Mouse (Mus musculus) forebrain, embryonic 10.5 days (tissue): ENCODE results near the gene Usf1. TPM values are rescaled to one million over a fixed set of nuclear protein-coding genes. Genes with fewer than 3 reads are reported as not detected.

Experiments
- DNase-seq: peaks from one replicate; pipeline ENCODE4 v3.0.0-alpha.2; 2017; ENCODE audit warnings: low spot score; ENCODE audit errors: extremely low spot score
- H3K27ac ChIP-seq: fragments of 300-500 bp; sonication (generic); 2 replicates; pipeline ENCODE4 v1.5.1; 2016; ENCODE audit warnings: mild to moderate bottlenecking
- H3K27me3 ChIP-seq: fragments of 300-500 bp; sonication (generic); 2 replicates; pipeline ENCODE4 v1.6.1; 2016; ENCODE audit warnings: mild to moderate bottlenecking; ENCODE audit not compliant: poor library complexity, severe bottlenecking
- H3K36me3 ChIP-seq: fragments of 300-500 bp; sonication (generic); replicated peaks from 2 replicates; pipeline ENCODE4 v1.6.1; 2016; ENCODE audit warnings: mild to moderate bottlenecking, moderate library complexity
- H3K4me1 ChIP-seq: fragments of 300-500 bp; sonication (generic); 2 replicates; pipeline ENCODE4 v1.6.1; 2016
- H3K4me3 ChIP-seq: fragments of 300-500 bp; sonication (generic); 2 replicates; pipeline ENCODE4 v1.5.1; 2016; ENCODE audit warnings: mild to moderate bottlenecking, moderate library complexity
- H3K9me3 ChIP-seq: fragments of 300-500 bp; sonication (generic); 2 replicates; pipeline ENCODE4 v1.6.1; 2016; ENCODE audit warnings: mild to moderate bottlenecking, moderate library complexity
- whole genome bisulfite sequencing: fragments of 180-500 bp; shearing (Covaris S2); methylation state at CpG from one replicate; pipeline ENCODE4 v1.1.7; 2016; 5-methylcytosine and 5-hydroxymethylcytosine counted together
- polyA plus RNA-seq: library from polyadenylated mRNA; unstranded; fragments of >200 nt; fragmentation: Nextera tagmentation; extraction: Ambion mirVana; gene quantifications from 2 replicates; pipeline ENCODE4 v1.2.1, GENCODE M21; 2016

Usf1 gene
- polyA plus RNA-seq, 1 experiment from 2014 or later = 128 TPM

DNA sequence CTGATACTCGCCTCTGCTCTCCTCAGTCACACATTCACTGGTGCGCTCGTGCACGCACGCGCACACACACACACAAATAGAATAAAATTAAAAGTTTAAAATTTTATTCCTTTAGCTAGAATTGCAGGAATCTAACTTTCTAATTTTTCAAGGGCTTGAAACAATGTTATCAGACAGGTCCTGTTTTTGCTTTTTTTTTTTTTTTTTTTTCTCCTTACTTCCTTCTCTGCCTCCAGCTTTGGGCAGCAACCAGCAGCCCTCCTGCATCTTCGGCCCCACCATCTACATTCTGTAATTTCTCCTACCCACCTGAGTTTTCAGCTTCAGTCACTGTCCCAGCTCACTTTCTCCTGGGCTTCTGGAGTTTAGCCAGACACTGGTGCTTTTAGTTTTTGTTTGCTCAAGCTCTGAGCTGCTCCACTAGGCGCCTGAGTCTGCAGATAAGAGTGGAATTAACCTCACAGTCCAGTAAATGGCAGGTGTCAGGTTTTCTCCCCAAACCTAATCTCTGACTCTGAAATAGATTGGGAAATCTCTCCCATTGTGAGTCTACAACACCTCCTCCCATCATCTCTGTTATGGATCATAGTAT, 11.5 kb downstream of the Usf1 start:
- WGBS = 89% methylated on average over 8 of the region's 8 CpGs
- no peak for DNase-seq
- H3K4me1 ChIP-seq = no peaks in the 10 kb centered on the region
- no peaks in the 10 kb centered on the region for H3K27me3 ChIP-seq
- no peak overlapping the region for H3K4me3 ChIP-seq
- no peaks in the 10 kb centered on the region for H3K9me3 ChIP-seq
- no peak overlapping the region for H3K27ac ChIP-seq
- peaks cover 42% of the 10 kb centered on the region for H3K36me3 ChIP-seq

DNA sequence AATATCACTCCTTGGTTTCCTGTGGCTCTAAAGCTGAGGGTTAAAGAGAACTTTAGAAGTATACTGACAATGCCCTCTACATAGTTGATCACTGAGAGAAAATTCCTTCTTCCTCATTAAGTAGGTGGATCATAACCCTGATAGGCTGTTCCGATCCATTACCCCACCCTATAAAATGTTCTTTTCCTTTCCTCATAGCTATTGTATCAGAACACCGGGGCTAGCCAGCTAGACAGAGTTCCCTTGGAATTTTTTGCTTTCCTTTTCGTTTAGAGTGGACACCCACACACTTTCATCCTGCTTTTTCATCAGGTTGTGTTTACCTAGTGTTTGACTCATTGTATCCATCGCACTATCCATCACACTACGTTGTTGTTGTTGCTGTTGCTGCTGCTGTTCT, 13.5 kb downstream of the Usf1 start:
- no peak overlapping the region for H3K27ac ChIP-seq
- H3K4me3 ChIP-seq = no peak overlapping the region
- peaks cover 21% of the 10 kb centered on the region for H3K36me3 ChIP-seq
- DNase-seq = no peak
- no peaks in the 10 kb centered on the region for H3K27me3 ChIP-seq
- no peaks in the 10 kb centered on the region for H3K9me3 ChIP-seq
- H3K4me1 ChIP-seq = no peaks in the 10 kb centered on the region
- 81% methylated on average over 5 of the region's 5 CpGs for WGBS

DNA sequence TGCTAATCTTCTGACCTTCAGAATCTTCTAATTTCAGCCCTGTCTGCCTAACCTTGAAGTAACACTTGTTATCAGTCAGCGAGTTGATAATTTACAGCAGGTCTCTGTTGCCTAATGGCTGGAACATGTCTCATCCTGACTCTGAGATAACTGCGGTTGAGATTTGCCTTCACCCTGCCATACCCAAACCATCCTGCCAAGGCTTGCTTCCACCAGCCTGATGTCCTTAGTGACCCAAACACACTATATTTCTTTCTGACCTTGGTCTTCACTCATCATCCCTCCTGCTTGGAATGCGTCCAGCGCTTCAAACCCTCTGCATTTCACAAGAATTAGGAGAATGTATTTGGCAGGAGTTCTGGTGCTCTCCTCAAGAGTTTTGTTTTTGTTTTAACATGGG, 14.0 kb downstream of the Usf1 start:
- Histone ChIP-seq H3K27ac (no peak overlapping the region), H3K4me1 (no peaks in the 10 kb centered on the region), H3K36me3 (peaks cover 16% of the 10 kb centered on the region), H3K9me3 (no peaks in the 10 kb centered on the region), H3K27me3 (no peaks in the 10 kb centered on the region), H3K4me3 (no peak overlapping the region)
- no peak for DNase-seq
- WGBS = 86% methylated on average over 4 of the region's 4 CpGs

DNA sequence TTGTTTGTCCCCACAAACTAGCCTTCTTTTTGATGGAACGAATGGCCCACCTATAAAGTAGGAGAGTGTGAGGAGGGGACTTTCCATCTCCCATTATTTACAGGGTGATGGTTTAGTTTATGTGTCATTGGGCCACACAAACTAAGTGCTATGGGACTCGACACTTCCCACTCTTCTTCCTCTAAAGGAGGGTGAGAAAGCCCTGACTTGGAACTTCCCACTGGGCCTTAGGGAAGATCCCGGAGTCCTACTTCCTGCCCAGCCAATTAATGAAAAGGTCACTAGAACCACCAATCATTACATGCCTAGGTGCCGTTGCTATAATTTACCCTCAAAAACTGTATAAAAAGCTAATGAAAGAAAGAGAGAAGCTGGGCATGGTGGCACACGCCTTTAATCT, 21.0 kb downstream of the Usf1 start:
- Histone ChIP-seq H3K27me3 (peaks cover 16% of the 10 kb centered on the region), H3K4me1 (peaks cover 8% of the 10 kb centered on the region), H3K9me3 (no peaks in the 10 kb centered on the region), H3K36me3 (no peaks in the 10 kb centered on the region), H3K4me3 (no peak overlapping the region), H3K27ac (no peak overlapping the region)
- WGBS = 87% methylated on average over 5 of the region's 5 CpGs
- DNase-seq = no peak

DNA sequence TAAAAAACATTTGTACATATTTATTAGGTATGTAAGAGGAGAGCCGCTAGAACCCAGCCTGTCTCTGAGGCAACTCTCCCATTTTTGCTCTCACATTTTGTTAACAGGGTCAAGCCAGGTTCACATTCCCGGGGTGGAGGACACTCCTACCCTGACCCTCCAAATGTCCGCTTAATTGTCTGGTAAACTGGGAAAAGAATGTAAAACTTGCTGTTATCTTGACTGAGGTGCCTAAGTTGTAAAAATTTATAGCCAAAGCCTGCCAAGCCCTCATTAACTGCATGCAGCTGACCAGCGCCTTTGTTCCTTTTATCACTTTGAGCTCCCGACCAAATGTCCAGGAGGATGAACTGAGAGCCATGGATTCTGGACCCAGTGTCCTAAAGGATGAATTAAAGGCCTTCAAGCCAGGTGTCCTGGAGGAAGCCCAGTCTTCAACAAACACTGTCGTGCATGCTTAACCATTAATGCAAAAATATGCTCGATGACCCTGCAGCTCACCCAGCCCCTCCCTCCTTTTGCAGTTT, 24.2 kb downstream of the Usf1 start:
- Histone ChIP-seq H3K27ac (no peak overlapping the region), H3K9me3 (no peaks in the 10 kb centered on the region), H3K27me3 (peaks cover 48% of the 10 kb centered on the region), H3K36me3 (no peaks in the 10 kb centered on the region), H3K4me3 (no peak overlapping the region), H3K4me1 (peaks cover 34% of the 10 kb centered on the region)
- WGBS = 73% methylated on average over 7 of the region's 7 CpGs
- no peak for DNase-seq

DNA sequence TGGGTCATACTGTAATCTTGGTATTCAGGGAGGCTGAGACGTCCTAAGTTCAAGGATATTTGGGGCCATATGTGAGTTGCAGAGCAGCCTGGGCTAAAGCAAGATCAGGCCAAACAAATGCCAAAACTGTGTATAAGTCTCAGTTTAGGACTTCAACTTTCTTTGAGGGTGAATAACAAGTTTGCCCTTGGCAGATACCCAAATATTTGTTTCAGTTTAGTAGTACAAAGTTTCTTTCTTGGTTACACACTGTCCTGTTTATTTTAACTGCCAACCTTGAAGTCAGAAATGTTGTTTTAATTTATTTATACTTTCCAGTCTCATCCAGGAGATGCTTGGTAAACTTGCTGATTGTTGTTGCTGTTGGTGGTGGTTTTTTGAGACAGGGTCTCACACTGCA, 24.9 kb downstream of the Usf1 start:
- Histone ChIP-seq H3K27ac (no peak overlapping the region), H3K36me3 (no peaks in the 10 kb centered on the region), H3K27me3 (peaks cover 53% of the 10 kb centered on the region), H3K4me1 (peaks cover 35% of the 10 kb centered on the region), H3K4me3 (no peak overlapping the region), H3K9me3 (no peaks in the 10 kb centered on the region)
- 66% methylated on average over 1 of the region's 1 CpGs for WGBS
- DNase-seq = no peak

DNA sequence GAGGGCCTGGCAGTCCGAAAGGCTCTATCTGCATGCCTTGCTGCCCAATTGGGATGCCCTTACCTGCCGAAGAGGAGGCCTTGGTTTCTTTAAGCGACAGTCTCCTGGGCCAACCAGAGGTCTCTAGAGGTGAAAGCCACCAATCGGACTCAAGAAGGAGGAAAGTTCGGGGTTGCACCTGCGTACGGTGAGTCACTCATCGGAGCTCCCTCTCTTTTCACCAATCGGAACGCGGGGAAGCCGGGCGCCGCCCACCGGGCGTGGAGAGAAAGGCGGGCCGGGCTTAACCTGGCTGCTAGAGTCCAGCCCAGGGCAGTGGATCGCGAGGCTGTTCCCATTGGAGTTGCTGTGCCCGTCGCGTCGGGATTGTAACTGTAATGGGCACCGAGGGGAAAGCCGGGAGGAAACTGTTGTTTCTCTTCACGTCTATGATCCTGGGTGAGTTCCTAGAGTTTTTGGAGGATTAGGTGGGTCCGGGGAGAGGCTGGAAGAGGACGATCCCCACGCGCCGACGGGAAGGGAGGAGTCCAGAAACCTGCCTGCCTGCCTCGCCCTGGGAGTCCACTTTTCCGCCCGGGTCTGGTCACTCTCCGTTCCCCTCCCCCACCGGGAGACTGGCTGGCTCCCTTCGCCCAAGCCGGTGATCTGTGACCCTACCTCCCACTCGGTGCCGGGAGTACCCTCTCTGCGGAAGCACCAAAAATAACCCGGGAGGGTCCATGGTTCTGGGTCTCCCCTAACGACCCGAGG, 26.3 kb downstream of the Usf1 start, which contains the start of gene F11r:
TSS of gene F11r (plus strand) at position 272 of the 750 bp plus-strand sequence.
- Histone ChIP-seq H3K27ac (peak within 1 kb of the TSS; percentile 65), H3K9me3 (no peaks in the 10 kb centered on the region), H3K36me3 (no peaks in the 10 kb centered on the region), H3K4me1 (peaks cover 35% of the 10 kb centered on the region), H3K27me3 (peaks cover 53% of the 10 kb centered on the region), H3K4me3 (peak within 1 kb of the TSS; percentile 53)
- peak; percentile 70 for DNase-seq
- WGBS = 1% methylated on average over 46 of the region's 46 CpGs

DNA sequence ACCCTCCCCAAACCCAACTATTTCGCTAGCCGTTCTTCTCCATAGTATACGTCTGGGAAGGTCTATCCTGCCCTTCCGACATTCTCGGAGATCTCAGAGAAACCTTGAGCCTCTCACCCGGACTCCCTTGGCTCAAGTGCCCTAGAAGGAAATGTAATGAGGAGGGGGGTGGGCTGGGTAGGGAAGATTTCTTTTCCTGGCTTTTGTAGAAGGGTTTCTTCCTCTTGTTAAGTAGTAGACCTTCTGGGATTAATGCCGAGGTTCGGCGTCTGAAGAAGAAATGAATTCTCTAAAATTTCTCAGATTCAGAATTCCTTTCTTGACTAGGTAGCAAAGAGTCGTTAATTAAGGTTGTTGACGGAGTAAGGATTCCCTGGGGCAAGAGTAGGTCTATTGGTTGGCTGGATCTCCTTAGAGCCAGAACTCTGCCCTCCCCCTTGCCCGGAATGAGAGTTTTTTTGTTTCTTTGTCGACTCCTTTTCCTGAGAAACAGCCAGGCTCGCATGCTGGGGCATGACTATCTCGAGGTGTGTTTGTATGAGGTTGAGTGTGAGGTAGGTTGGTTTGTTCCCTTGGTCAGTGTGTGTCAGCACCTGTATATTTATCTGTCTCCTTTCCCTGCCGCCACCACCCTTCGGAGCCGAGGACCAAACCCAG, 27.0 kb downstream of the Usf1 start:
- Histone ChIP-seq H3K36me3 (no peaks in the 10 kb centered on the region), H3K4me1 (peaks cover 35% of the 10 kb centered on the region), H3K27me3 (peaks cover 53% of the 10 kb centered on the region), H3K4me3 (peak overlapping the region; percentile 53), H3K9me3 (no peaks in the 10 kb centered on the region; the same call in 1 of the 2 replicates), H3K27ac (peak overlapping the region; percentile 65)
- DNase-seq = no peak
- WGBS = 3% methylated on average over 18 of the region's 18 CpGs

DNA sequence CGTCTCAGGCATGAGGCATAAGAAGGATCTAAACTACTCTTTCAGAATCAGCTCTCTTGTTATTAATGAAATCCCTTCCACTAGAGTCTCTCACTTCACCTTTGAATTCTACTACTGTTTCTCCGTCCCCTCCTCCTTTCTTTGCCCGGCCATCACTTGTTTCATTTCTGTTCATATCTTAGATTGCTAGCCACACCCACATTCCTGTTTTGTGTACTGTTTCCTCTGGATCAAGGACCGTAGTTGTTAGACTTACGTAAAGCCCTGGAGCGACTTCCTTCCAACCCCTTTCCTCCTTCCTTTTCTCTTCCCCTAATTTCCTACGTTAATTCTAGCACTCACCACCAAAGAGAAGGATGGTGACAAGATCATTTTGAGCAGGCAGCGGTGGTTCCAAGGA, 28.0 kb downstream of the Usf1 start:
- no peak for DNase-seq
- H3K4me3 ChIP-seq = peak overlapping the region; percentile 53; the same call in 1 of the 2 replicates
- H3K4me1 ChIP-seq = peaks cover 35% of the 10 kb centered on the region
- no peaks in the 10 kb centered on the region for H3K36me3 ChIP-seq
- H3K27ac ChIP-seq = no peak overlapping the region
- H3K9me3 ChIP-seq = peaks cover 7% of the 10 kb centered on the region; the same call in 1 of the 2 replicates
- H3K27me3 ChIP-seq = peaks cover 53% of the 10 kb centered on the region
- WGBS = 51% methylated on average over 8 of the region's 8 CpGs

DNA sequence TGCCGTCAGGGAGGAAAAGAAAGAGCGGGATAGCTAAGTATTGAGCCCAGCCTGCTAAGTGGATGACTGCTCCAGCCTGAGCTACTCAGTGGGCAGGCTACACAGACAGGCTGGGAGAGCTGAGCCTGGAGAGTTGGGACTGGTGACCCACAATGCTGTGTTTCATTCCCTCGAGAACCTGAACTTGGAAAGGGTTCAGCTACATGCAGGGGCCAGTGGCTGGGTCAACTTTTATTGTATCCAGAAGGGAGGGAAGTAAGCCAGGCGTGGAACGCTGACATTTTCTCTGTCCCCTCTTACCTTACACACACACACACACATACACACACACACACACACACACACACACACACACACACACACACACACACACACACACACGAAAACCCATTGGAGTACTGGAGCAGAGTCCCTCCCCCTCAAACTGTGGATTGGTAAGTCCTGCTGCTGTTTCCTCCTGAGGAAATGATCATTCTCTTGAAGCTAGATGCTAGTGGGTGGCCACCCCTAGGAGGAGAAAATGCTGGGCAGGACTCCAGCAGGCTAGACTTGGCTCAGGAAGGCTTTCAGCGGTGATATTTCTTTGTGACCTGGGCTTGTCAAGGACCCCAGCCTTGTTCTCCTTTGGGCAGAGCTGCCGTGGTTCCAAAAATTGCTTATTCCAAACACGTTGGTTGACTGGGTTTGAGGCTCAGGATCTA, 29.1 kb downstream of the Usf1 start:
- H3K9me3 ChIP-seq = peaks cover 7% of the 10 kb centered on the region; the same call in 1 of the 2 replicates
- H3K27me3 ChIP-seq = peaks cover 53% of the 10 kb centered on the region
- DNase-seq = no peak
- 56% methylated on average over 9 of the region's 9 CpGs for WGBS
- H3K27ac ChIP-seq = no peak overlapping the region
- H3K4me3 ChIP-seq = 0 out of 2 replicates have a peak overlapping the region, but pooled peaks have one; percentile 1
- no peaks in the 10 kb centered on the region for H3K36me3 ChIP-seq
- peaks cover 34% of the 10 kb centered on the region for H3K4me1 ChIP-seq

DNA sequence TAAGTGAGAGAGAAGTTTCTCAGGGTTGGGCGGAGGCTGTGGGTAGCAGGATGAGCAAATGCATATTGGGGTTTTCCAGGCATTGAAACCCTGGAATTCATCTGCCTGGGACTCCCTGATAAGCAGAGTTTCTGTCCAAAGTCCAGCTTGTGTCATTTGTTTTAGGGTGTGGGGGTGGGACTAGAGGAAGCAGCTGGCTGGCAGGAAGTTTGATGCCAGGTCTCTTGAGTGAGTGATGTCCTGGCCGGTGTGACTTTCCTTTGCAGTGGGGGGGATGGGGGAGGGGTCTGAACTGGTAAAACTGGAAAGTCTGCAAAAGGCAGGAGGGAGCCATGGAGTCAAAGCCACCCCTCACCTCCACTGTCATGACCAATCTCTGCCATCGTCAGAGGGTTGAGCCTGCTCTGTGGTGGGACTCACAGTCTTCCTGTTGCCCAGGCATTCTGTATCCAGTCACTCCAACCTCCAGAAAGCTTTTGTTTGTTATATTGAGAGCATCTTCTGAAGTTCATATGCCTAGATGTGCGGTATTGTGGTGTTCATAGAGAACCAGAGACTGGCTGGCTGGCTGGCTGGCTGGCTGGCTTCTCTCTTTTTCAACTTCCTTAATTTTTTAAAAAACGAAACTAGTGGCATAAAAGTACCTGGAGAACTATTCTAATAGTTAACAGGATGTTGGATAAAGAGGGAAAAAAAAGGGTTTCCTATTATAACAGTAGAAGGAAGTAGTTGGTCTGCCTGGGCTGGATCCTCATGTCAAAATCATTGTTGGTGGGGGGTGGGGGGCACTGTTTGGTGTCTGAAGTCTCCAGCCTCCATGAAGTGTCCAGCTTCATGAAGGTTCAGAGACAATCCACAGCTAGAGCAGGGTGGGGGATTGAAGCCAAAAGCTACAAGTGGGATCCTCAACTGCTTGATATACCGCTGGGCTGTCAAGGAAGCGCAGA, 30.6 kb downstream of the Usf1 start:
- no peak overlapping the region for H3K4me3 ChIP-seq
- H3K4me1 ChIP-seq = peaks cover 28% of the 10 kb centered on the region
- peaks cover 7% of the 10 kb centered on the region; the same call in 1 of the 2 replicates for H3K9me3 ChIP-seq
- H3K27me3 ChIP-seq = peaks cover 41% of the 10 kb centered on the region
- H3K36me3 ChIP-seq = no peaks in the 10 kb centered on the region
- no peak overlapping the region for H3K27ac ChIP-seq
- no peak for DNase-seq
- 65% methylated on average over 7 of the region's 7 CpGs for WGBS
